Mouse (Mus musculus) stomach, embryonic 14.5 days (tissue): ENCODE measurements at regions not wholly inside any gene's neighbourhood (a gene's known extent, or its start where the extent isn't known, plus 50 kb on each side); places are given as distances from the start of the nearest gene placed in this dataset.

Source experiments
- ATAC-seq: fragments of 200-750 bp; cut with Nextera tagmentation; 2 replicates; pipeline ENCODE4 v1.8.0; 2017; ENCODE audit warnings: low read depth, moderate TSS enrichment; ENCODE audit not compliant: insufficient number of reproducible peaks, insufficient read depth, low FRiP score
- H3K27ac ChIP-seq: fragments of 300-500 bp; sonication (generic); 2 replicates; pipeline ENCODE4 v1.5.1; 2014; ENCODE audit warnings: mild to moderate bottlenecking, low read length, moderate library complexity, mixed read lengths
- H3K27me3 ChIP-seq: fragments of 300-500 bp; sonication (generic); 2 replicates; pipeline ENCODE4 v1.6.1; 2014; ENCODE audit warnings: low read length, control low read depth, mixed read lengths; ENCODE audit not compliant: control insufficient read depth, insufficient read depth
- H3K36me3 ChIP-seq: fragments of 300-500 bp; sonication (generic); 2 replicates; pipeline ENCODE4 v1.6.1; 2014; ENCODE audit warnings: mild to moderate bottlenecking, control low read depth, low read length, moderate library complexity, mixed read lengths; ENCODE audit not compliant: control insufficient read depth, insufficient read depth
- H3K4me1 ChIP-seq: fragments of 300-500 bp; sonication (generic); 2 replicates; pipeline ENCODE4 v1.6.1; 2014; ENCODE audit warnings: low read length, control low read depth, mixed read lengths; ENCODE audit not compliant: control insufficient read depth, insufficient read depth
- H3K4me2 ChIP-seq: fragments of 300-500 bp; sonication (generic); replicated peaks from 2 replicates; pipeline ENCODE4 v1.6.1; 2014; ENCODE audit warnings: low read depth, low read length, control low read depth
- H3K4me3 ChIP-seq: fragments of 300-500 bp; sonication (generic); 2 replicates; pipeline ENCODE4 v1.5.1; 2014; ENCODE audit warnings: low read depth, low read length, control low read depth
- H3K9ac ChIP-seq: fragments of 300-500 bp; sonication (generic); replicated peaks from 2 replicates; pipeline ENCODE4 v1.6.1; 2014; ENCODE audit warnings: low read depth, mild to moderate bottlenecking, control low read depth, low read length, moderate library complexity, mixed read lengths
- H3K9me3 ChIP-seq: fragments of 300-500 bp; sonication (generic); 2 replicates; pipeline ENCODE4 v1.6.1; 2016; ENCODE audit warnings: low read depth, low read length, control low read depth; ENCODE audit not compliant: control insufficient read depth
- WGBS: fragments of 180-500 bp; shearing (Covaris S2); extraction: QIAGEN DNeasy Blood & Tissue Kit; methylation state at CpG from one replicate; pipeline ENCODE4 v1.1.7; 2014; 5-methylcytosine and 5-hydroxymethylcytosine counted together

- H3K4me2 ChIP-seq: no peak overlapping the region
- H3K4me1 ChIP-seq: no peaks in the 10 kb centered on the region
- no peaks in the 10 kb centered on the region for H3K27me3 ChIP-seq
- no peaks in the 10 kb centered on the region; the same call in 1 of the 2 replicates for H3K9me3 ChIP-seq
- no peaks in the 10 kb centered on the region for H3K36me3 ChIP-seq
- no peak overlapping the region for H3K27ac ChIP-seq
- WGBS: 32% methylated on average over 2 of the region's 2 CpGs
- H3K9ac ChIP-seq: no peak overlapping the region
- no peak overlapping the region for H3K4me3 ChIP-seq
- ATAC-seq: no peak
These were observed 836.8 kb upstream of the Adgrl2 start for GRCm38 (mm10) chr3:149827181-149827580.

GRCm38 (mm10) chr3:149826757-149827156 is 836.4 kb upstream of the Adgrl2 start:
- no peak overlapping the region for H3K4me3 ChIP-seq

GRCm38 (mm10) chr3:149820670-149821069 is 830.3 kb upstream of the Adgrl2 start:
- no peak overlapping the region for H3K4me3 ChIP-seq
- H3K36me3 ChIP-seq: no peaks in the 10 kb centered on the region
- no peak overlapping the region for H3K27ac ChIP-seq
- no peak overlapping the region for H3K4me2 ChIP-seq
- no peak overlapping the region for H3K9ac ChIP-seq
- WGBS: 83% methylated on average over 3 of the region's 3 CpGs
- H3K9me3 ChIP-seq: no peaks in the 10 kb centered on the region
- no peaks in the 10 kb centered on the region for H3K27me3 ChIP-seq
- no peak for ATAC-seq
- H3K4me1 ChIP-seq: no peaks in the 10 kb centered on the region

More at GRCm38 (mm10) chr3:149826757-149827156, 836.4 kb upstream of the Adgrl2 start:
- no peaks in the 10 kb centered on the region for H3K27me3 ChIP-seq
- H3K36me3 ChIP-seq: no peaks in the 10 kb centered on the region
- H3K27ac ChIP-seq: no peak overlapping the region
- no peaks in the 10 kb centered on the region for H3K4me1 ChIP-seq
- H3K4me2 ChIP-seq: no peak overlapping the region
- H3K9me3 ChIP-seq: no peaks in the 10 kb centered on the region; the same call in 1 of the 2 replicates
- no peak for ATAC-seq
- H3K9ac ChIP-seq: no peak overlapping the region
- WGBS: 34% methylated on average over 9 of the region's 9 CpGs

- WGBS: 56% methylated on average over 4 of the region's 4 CpGs
- Histone ChIP-seq H3K9ac (no peak overlapping the region), H3K36me3 (no peaks in the 10 kb centered on the region), H3K4me3 (no peak overlapping the region), H3K27me3 (no peaks in the 10 kb centered on the region), H3K4me1 (no peaks in the 10 kb centered on the region), H3K27ac (no peak overlapping the region), H3K9me3 (no peaks in the 10 kb centered on the region), H3K4me2 (no peak overlapping the region)
- ATAC-seq: no peak
These were observed 829.5 kb upstream of the Adgrl2 start for GRCm38 (mm10) chr3:149819863-149820262.

GRCm38 (mm10) chr3:149819081-149819480 is 828.7 kb upstream of the Adgrl2 start:
- no peak for ATAC-seq
- Histone ChIP-seq H3K4me3 (no peak overlapping the region), H3K4me2 (no peak overlapping the region), H3K9me3 (no peaks in the 10 kb centered on the region), H3K27ac (no peak overlapping the region), H3K9ac (no peak overlapping the region), H3K36me3 (no peaks in the 10 kb centered on the region), H3K27me3 (no peaks in the 10 kb centered on the region), H3K4me1 (no peaks in the 10 kb centered on the region)
- 40% methylated on average over 2 of the region's 2 CpGs for WGBS

GRCm38 (mm10) chr3:149811036-149811435 is 820.7 kb upstream of the Adgrl2 start:
- H3K4me3 ChIP-seq: no peak overlapping the region
- no peak overlapping the region for H3K27ac ChIP-seq
- no peak overlapping the region for H3K9ac ChIP-seq
- ATAC-seq: no peak
- H3K36me3 ChIP-seq: no peaks in the 10 kb centered on the region
- no peaks in the 10 kb centered on the region for H3K27me3 ChIP-seq
- H3K9me3 ChIP-seq: no peaks in the 10 kb centered on the region
- H3K4me1 ChIP-seq: no peaks in the 10 kb centered on the region
- H3K4me2 ChIP-seq: no peak overlapping the region
- WGBS: 41% methylated on average over 2 of the region's 2 CpGs

GRCm38 (mm10) chr3:149805345-149805744 is 815.0 kb upstream of the Adgrl2 start:
- WGBS: 65% methylated on average over 6 of the region's 6 CpGs
- Histone ChIP-seq H3K4me1 (no peaks in the 10 kb centered on the region), H3K27ac (no peak overlapping the region), H3K36me3 (no peaks in the 10 kb centered on the region), H3K27me3 (no peaks in the 10 kb centered on the region), H3K9me3 (no peaks in the 10 kb centered on the region), H3K4me3 (no peak overlapping the region), H3K4me2 (no peak overlapping the region), H3K9ac (no peak overlapping the region)
- ATAC-seq: no peak

GRCm38 (mm10) chr3:149796123-149796522 is 805.8 kb upstream of the Adgrl2 start:
- no peak overlapping the region for H3K9ac ChIP-seq
- H3K36me3 ChIP-seq: no peaks in the 10 kb centered on the region
- ATAC-seq: no peak
- no peaks in the 10 kb centered on the region for H3K27me3 ChIP-seq
- no peaks in the 10 kb centered on the region for H3K4me1 ChIP-seq
- no peaks in the 10 kb centered on the region for H3K9me3 ChIP-seq
- H3K4me3 ChIP-seq: no peak overlapping the region
- WGBS: 83% methylated on average over 2 of the region's 2 CpGs
- H3K4me2 ChIP-seq: no peak overlapping the region
- H3K27ac ChIP-seq: no peak overlapping the region

GRCm38 (mm10) chr3:149791593-149791992 is 801.2 kb upstream of the Adgrl2 start:
- Histone ChIP-seq H3K9me3 (no peaks in the 10 kb centered on the region), H3K4me1 (no peaks in the 10 kb centered on the region), H3K4me3 (no peak overlapping the region), H3K4me2 (no peak overlapping the region), H3K9ac (no peak overlapping the region), H3K27ac (no peak overlapping the region), H3K36me3 (no peaks in the 10 kb centered on the region), H3K27me3 (no peaks in the 10 kb centered on the region)
- 66% methylated on average over 2 of the region's 2 CpGs for WGBS
- ATAC-seq: no peak
